Mouse (Mus musculus): ENCODE results near the gene 2410137M14Rik. TPM values are rescaled to one million over a fixed set of nuclear protein-coding genes. Genes with fewer than 3 reads are reported as not detected.

The 2410137M14Rik gene
- total and polyA plus RNA-seq, 3 experiments = not detected

- no peak for TF ChIP-seq MEF2A (IDR thresholded peaks at IDR 0.05; ENCODE audit: extremely low read depth, insufficient replicate concordance, low read depth, low read length, poor library complexity, severe bottlenecking)
- TF ChIP-seq MAX (IDR thresholded peaks at IDR 0.05; ENCODE audit: low read length) = no peak
- no peak for TF ChIP-seq RCOR1 (IDR thresholded peaks at IDR 0.05; ENCODE audit: low read depth, low read length)
- TF ChIP-seq HCFC1 (IDR thresholded peaks at IDR 0.05; ENCODE audit: low read depth, low read length) = no peak
- TF ChIP-seq TBP (IDR thresholded peaks at IDR 0.05; ENCODE audit: low read depth, low read length) = no peak
- TF ChIP-seq SIN3A (IDR thresholded peaks at IDR 0.05; ENCODE audit: low read length) = no peak
- TF ChIP-seq BHLHE40 (IDR thresholded peaks at IDR 0.05; ENCODE audit: borderline replicate concordance, low read depth, low read length) = no peak
- no peak for TF ChIP-seq TCF12 (IDR thresholded peaks at IDR 0.05; ENCODE audit: low read depth, low read length)
- no peak for TF ChIP-seq POLR2AphosphoS5 (IDR thresholded peaks at IDR 0.05; ENCODE audit: borderline replicate concordance, low read depth, low read length)
- no peak for TF ChIP-seq RAD21 (IDR thresholded peaks at IDR 0.05; ENCODE audit: low read depth, low read length)
- TF ChIP-seq POLR2AphosphoS2 (IDR thresholded peaks at IDR 0.05; ENCODE audit: low read length) = no peak
- TF ChIP-seq MAFK (IDR thresholded peaks at IDR 0.05; ENCODE audit: borderline replicate concordance, low read depth, low read length) = no peak
- TF ChIP-seq UBTF (IDR thresholded peaks at IDR 0.05; ENCODE audit: borderline replicate concordance, insufficient read depth, low read depth, low read length) = no peak
- TF ChIP-seq ETS1 (IDR thresholded peaks at IDR 0.05; ENCODE audit: low read depth, low read length) = no peak
- Histone ChIP-seq H3K27me3 (ENCODE audit: control insufficient read depth in 1 of 2, insufficient read depth in 2 of 2, low read length in 2 of 2) (peaks cover 6 to 8% of the 10 kb centered on the region in 2 experiments), H3K79me2 (ENCODE audit: control insufficient read depth, insufficient read depth, low read length, poor library complexity) (no peaks in the 10 kb centered on the region), H3K36me3 (ENCODE audit: control insufficient read depth in 1 of 2, insufficient read depth in 2 of 2, low read length in 2 of 2) (no peaks in the 10 kb centered on the region), H3K9me3 (replicated peaks; ENCODE audit: insufficient read depth, low read length) (no peaks in the 10 kb centered on the region), H3K4me3 (ENCODE audit: control insufficient read depth in 1 of 2, insufficient read depth in 1 of 2, low read depth in 2 of 2, low read length in 2 of 2) (no peak overlapping the region), H3K9ac (ENCODE audit: control insufficient read depth, low read depth, low read length, poor library complexity, severe bottlenecking) (no peak overlapping the region), H3K4me1 (ENCODE audit: control insufficient read depth in 1 of 2, insufficient read depth in 2 of 2, low read length in 2 of 2) (no peaks in the 10 kb centered on the region), H3K27ac (ENCODE audit: control insufficient read depth, low read depth, low read length) (no peak overlapping the region)
- no peak for DNase-seq (ENCODE audit: low read depth, low spot score)
Measured at GRCm38 (mm10) chr17:37009460-37010042, 28.5 kb upstream of the 2410137M14Rik start.

GRCm38 (mm10) chr17:37008161-37008560 lies 27.1 kb upstream of the 2410137M14Rik start:
- no peaks in the 10 kb centered on the region for H3K79me2 ChIP-seq (ENCODE audit: control insufficient read depth, insufficient read depth, low read length, poor library complexity)
- H3K9me3 ChIP-seq (replicated peaks; ENCODE audit: insufficient read depth, low read length) = no peaks in the 10 kb centered on the region
- no peak for TF ChIP-seq RCOR1 (IDR thresholded peaks at IDR 0.05; ENCODE audit: low read depth, low read length)
- TF ChIP-seq ZC3H11A (IDR thresholded peaks at IDR 0.05; ENCODE audit: low read depth, low read length) = no peak
- TF ChIP-seq SIN3A (IDR thresholded peaks at IDR 0.05; ENCODE audit: low read length) = no peak
- no peak for TF ChIP-seq MEF2A (IDR thresholded peaks at IDR 0.05; ENCODE audit: extremely low read depth, insufficient replicate concordance, low read depth, low read length, poor library complexity, severe bottlenecking)
- no peak for TF ChIP-seq JUND (IDR thresholded peaks at IDR 0.05; ENCODE audit: low read depth, low read length)
- TF ChIP-seq SMC3 (IDR thresholded peaks at IDR 0.05; ENCODE audit: low read depth, low read length) = no peak
- TF ChIP-seq MAFK (IDR thresholded peaks at IDR 0.05; ENCODE audit: borderline replicate concordance, low read depth, low read length) = no peak
- TF ChIP-seq ETS1 (IDR thresholded peaks at IDR 0.05; ENCODE audit: low read depth, low read length) = no peak
- TF ChIP-seq GATA1 (IDR thresholded peaks at IDR 0.05; ENCODE audit: low read depth, low read length) = no peak
- TF ChIP-seq MAZ (IDR thresholded peaks at IDR 0.05; ENCODE audit: low read depth, low read length) = no peak
- TF ChIP-seq MYC (IDR thresholded peaks at IDR 0.05; ENCODE audit: low read depth, low read length) = no peak
- TF ChIP-seq ZMIZ1 (IDR thresholded peaks at IDR 0.05; ENCODE audit: low read depth, low read length) = no peak
- no peak for TF ChIP-seq TCF12 (IDR thresholded peaks at IDR 0.05; ENCODE audit: low read depth, low read length)
- no peak for TF ChIP-seq MAX (IDR thresholded peaks at IDR 0.05; ENCODE audit: low read length)
- no peak for TF ChIP-seq CHD1 (IDR thresholded peaks at IDR 0.05; ENCODE audit: low read depth, low read length)
- no peak for TF ChIP-seq ZNF384 (IDR thresholded peaks at IDR 0.05; ENCODE audit: low read depth, low read length)
- no peak for TF ChIP-seq ZKSCAN1 (IDR thresholded peaks at IDR 0.05; ENCODE audit: low read depth, low read length)
- H3K36me3 ChIP-seq (ENCODE audit: control insufficient read depth in 1 of 2, insufficient read depth in 2 of 2, low read length in 2 of 2) = no peaks in the 10 kb centered on the region
- no peak for DNase-seq (ENCODE audit: low read depth, low spot score)
- H3K27me3 ChIP-seq (ENCODE audit: control insufficient read depth in 1 of 2, insufficient read depth in 2 of 2, low read length in 2 of 2) = peaks cover 6 to 8% of the 10 kb centered on the region in 2 experiments
- no peaks in the 10 kb centered on the region for H3K4me1 ChIP-seq (ENCODE audit: control insufficient read depth in 1 of 2, insufficient read depth in 2 of 2, low read length in 2 of 2)
- no peak overlapping the region for H3K4me3 ChIP-seq (ENCODE audit: control insufficient read depth in 1 of 2, insufficient read depth in 1 of 2, low read depth in 2 of 2, low read length in 2 of 2)
- H3K9ac ChIP-seq (ENCODE audit: control insufficient read depth, low read depth, low read length, poor library complexity, severe bottlenecking) = no peak overlapping the region
- H3K27ac ChIP-seq (ENCODE audit: control insufficient read depth, low read depth, low read length) = no peak overlapping the region

Data from MEL (cell line).